Mouse (Mus musculus) bone marrow, adult 2 months (tissue): ENCODE measurements at regions not wholly inside any gene's neighbourhood (a gene's known extent, or its start where the extent isn't known, plus 50 kb on each side); places are given as distances from the start of the nearest gene placed in this dataset.

Experiments
- H3K27ac ChIP-seq: fragments of 200-500 bp; 2 replicates; pipeline ENCODE4 v1.5.1; 2012; ENCODE audit warnings: low read depth, mild to moderate bottlenecking, control low read depth, inconsistent platforms, low read length; ENCODE audit not compliant: control insufficient read depth, poor library complexity, insufficient read depth
- H3K4me1 ChIP-seq: fragments of 200-500 bp; 2 replicates; pipeline ENCODE4 v1.6.1; 2011; ENCODE audit warnings: low read length; ENCODE audit not compliant: control insufficient read depth, insufficient read depth
- H3K4me3 ChIP-seq: fragments of 200-500 bp; replicated peaks from 2 replicates; pipeline ENCODE3; 2011; ENCODE audit warnings: mild to moderate bottlenecking, low read depth, low read length, control low read depth; ENCODE audit not compliant: control insufficient read depth
- CTCF ChIP-seq: fragments of 200-500 bp; IDR thresholded peaks from 2 replicates; pipeline ENCODE4 v1.5.1; 2011; ENCODE audit warnings: low read length, control low read depth; ENCODE audit not compliant: control insufficient read depth, insufficient read depth
- POLR2A ChIP-seq: fragments of 200-500 bp; IDR thresholded peaks from 2 replicates; pipeline ENCODE4 v1.6.1; 2011; ENCODE audit warnings: low read depth, mild to moderate bottlenecking, control low read depth, low read length, borderline replicate concordance; ENCODE audit not compliant: control insufficient read depth
- WGBS: fragments of 180-500 bp; shearing (Covaris S2); methylation state at CpG from one replicate; pipeline ENCODE4 v1.1.7; 2018; 5-methylcytosine and 5-hydroxymethylcytosine counted together

GRCm38 (mm10) chr15:38392441-38393149 lies 967.2 kb downstream of the 4930447A16Rik start:
- H3K4me3 ChIP-seq, result no peak overlapping the region
- no peak overlapping the region for H3K27ac ChIP-seq
- WGBS, result 80% methylated on average over 5 of the region's 5 CpGs
- H3K4me1 ChIP-seq, result no peaks in the 10 kb centered on the region
- TF ChIP-seq POLR2A (no peak), CTCF (no peak)

GRCm38 (mm10) chr15:38398852-38399251 lies 973.5 kb downstream of the 4930447A16Rik start:
- TF ChIP-seq CTCF (no peak), POLR2A (no peak)
- peaks cover 3% of the 10 kb centered on the region for H3K4me1 ChIP-seq
- 84% methylated on average over 4 of the region's 4 CpGs for WGBS

GRCm38 (mm10) chr15:38402762-38403161 lies 977.4 kb downstream of the 4930447A16Rik start:
- TF ChIP-seq POLR2A (no peak), CTCF (no peak)
- Histone ChIP-seq H3K4me1 (peaks cover 3% of the 10 kb centered on the region), H3K4me3 (no peak overlapping the region), H3K27ac (no peak overlapping the region)
- WGBS, result 2% methylated on average over 1 of the region's 1 CpGs

More at GRCm38 (mm10) chr15:38398852-38399251, 973.5 kb downstream of the 4930447A16Rik start:
- H3K27ac ChIP-seq, result no peak overlapping the region
- no peak overlapping the region for H3K4me3 ChIP-seq

GRCm38 (mm10) chr15:38403760-38404375 lies 978.5 kb downstream of the 4930447A16Rik start:
- WGBS, result 24% methylated on average over 6 of the region's 6 CpGs
- no peak overlapping the region for H3K4me3 ChIP-seq
- peaks cover 3% of the 10 kb centered on the region for H3K4me1 ChIP-seq
- no peak overlapping the region for H3K27ac ChIP-seq
- no peak for TF ChIP-seq CTCF
- no peak for TF ChIP-seq POLR2A

- TF ChIP-seq CTCF (no peak), POLR2A (no peak)
- Histone ChIP-seq H3K4me3 (no peak overlapping the region), H3K27ac (no peak overlapping the region), H3K4me1 (peaks cover 3% of the 10 kb centered on the region)
- 29% methylated on average over 13 of the region's 13 CpGs for WGBS
Observed at GRCm38 (mm10) chr15:38406114-38406960, 981.0 kb downstream of the 4930447A16Rik start.

- no peak overlapping the region for H3K27ac ChIP-seq
- no peak overlapping the region for H3K4me3 ChIP-seq
- H3K4me1 ChIP-seq, result peaks cover 3% of the 10 kb centered on the region
- no peak for TF ChIP-seq CTCF
- no peak for TF ChIP-seq POLR2A
- WGBS, result 83% methylated on average over 5 of the region's 5 CpGs
Observed at GRCm38 (mm10) chr15:38407476-38407875, 982.1 kb downstream of the 4930447A16Rik start.

- WGBS, result 79% methylated on average over 4 of the region's 4 CpGs
- no peak for TF ChIP-seq CTCF
- no peak for TF ChIP-seq POLR2A
- no peaks in the 10 kb centered on the region; the same call in 1 of the 2 replicates for H3K4me1 ChIP-seq
- no peak overlapping the region for H3K27ac ChIP-seq
- no peak overlapping the region for H3K4me3 ChIP-seq
Observed at GRCm38 (mm10) chr15:38409168-38409567, 983.8 kb downstream of the 4930447A16Rik start.

GRCm38 (mm10) chr15:38410462-38410861 lies 985.1 kb downstream of the 4930447A16Rik start:
- H3K27ac ChIP-seq, result no peak overlapping the region
- no peaks in the 10 kb centered on the region; the same call in 1 of the 2 replicates for H3K4me1 ChIP-seq
- 73% methylated on average over 1 of the region's 1 CpGs for WGBS
- no peak overlapping the region for H3K4me3 ChIP-seq
- TF ChIP-seq POLR2A (no peak), CTCF (no peak)
